Comparison of ENCODE assay signal across 8 mouse cellular contexts in genomic region chr7:12977682-12978389, GRCm38 (mm10). TPM values are rescaled to one million over a fixed set of nuclear protein-coding genes. Genes with fewer than 3 reads are reported as not detected.
A peak's percentile ranks its signal among the peaks of the same experiment; 100 is the strongest.
DNase-seq lines count a peak whose midpoint lies in the region; ATAC-seq and TF ChIP-seq lines count a peak whose summit lies in the region.

Zfp446 (plus strand) TSS chr7:12977848.

- DNase-seq in MEL (ENCODE audit: low read depth, low spot score), result peak; percentile 98
- peak; percentile 99 to 100 for DNase-seq in cerebellum, adult 2 months
- peak; percentile 99 for DNase-seq in forebrain, postnatal 0 days
- peak; percentile 98 for DNase-seq in heart, postnatal 4 days
- DNase-seq in layer of hippocampus, adult 8-10 months (ENCODE audit: low spot score in 2 of 2), result peak; percentile 99
- DNase-seq in ovary, adult 18-20 months (ENCODE audit: low spot score), result peak; percentile 98
- DNase-seq in thymus, postnatal 0 days (ENCODE audit: low spot score), result peak; percentile 98

- H3K27me3 ChIP-seq in MEL (ENCODE audit: control insufficient read depth in 1 of 2, insufficient read depth in 2 of 2, low read length in 2 of 2), result no peaks in the 10 kb centered on the region
- H3K27me3 ChIP-seq in cerebellum, adult 2 months (ENCODE audit: control insufficient read depth, insufficient read depth, low read length), result no peaks in the 10 kb centered on the region
- H3K27me3 ChIP-seq in forebrain, postnatal 0 days (ENCODE audit: insufficient read depth, low read length), result no peaks in the 10 kb centered on the region
- no peaks in the 10 kb centered on the region for H3K27me3 ChIP-seq in lung, embryonic 15.5 days

- TF ChIP-seq POLR2A in MEL (IDR thresholded peaks at IDR 0.05; ENCODE audit: control insufficient read depth in 1 of 2, insufficient read depth in 1 of 2, low read depth in 1 of 2, low read length in 2 of 2, poor library complexity in 1 of 2), result peak; percentile 10 to 72; a peak in 2 of 4 replicates
- peak; percentile 73 for TF ChIP-seq POLR2A in cerebellum, adult 2 months (IDR thresholded peaks at IDR 0.05; ENCODE audit: borderline replicate concordance, insufficient read depth, low read length)

- TF ChIP-seq CTCF in MEL (IDR thresholded peaks at IDR 0.05 in 2 of 3, conservative IDR thresholded peaks at IDR 0.05 in 1 of 3; ENCODE audit: control insufficient read depth in 1 of 3, insufficient read depth in 1 of 3, low read depth in 2 of 3, low read length in 3 of 3, poor library complexity in 1 of 3, severe bottlenecking in 1 of 3), result no peak
- TF ChIP-seq CTCF in cerebellum, adult 2 months (IDR thresholded peaks at IDR 0.05; ENCODE audit: borderline replicate concordance, insufficient read depth, low read depth, low read length), result no peak
- TF ChIP-seq CTCF in forebrain, postnatal 0 days (IDR thresholded peaks at IDR 0.05; ENCODE audit: low read depth), result no peak

- TF ChIP-seq EP300 in MEL (IDR thresholded peaks at IDR 0.05; ENCODE audit: low read depth in 1 of 2, low read length in 2 of 2), result no peak

- H3K4me1 ChIP-seq in MEL (ENCODE audit: control insufficient read depth in 1 of 2, insufficient read depth in 2 of 2, low read length in 2 of 2), result peaks cover 0 to 15% of the 10 kb centered on the region in 2 experiments; a peak in 2 of 4 replicates
- peaks cover 3% of the 10 kb centered on the region; the same call in 1 of the 2 replicates for H3K4me1 ChIP-seq in cerebellum, adult 2 months (ENCODE audit: control insufficient read depth, insufficient read depth, low read length)
- H3K4me1 ChIP-seq in forebrain, postnatal 0 days (ENCODE audit: insufficient read depth), result peaks cover 13% of the 10 kb centered on the region; the same call in 1 of the 2 replicates
- H3K4me1 ChIP-seq in lung, embryonic 15.5 days, result peaks cover 22% of the 10 kb centered on the region

- H3K27ac ChIP-seq in MEL (ENCODE audit: control insufficient read depth, low read depth, low read length), result peak within 1 kb of the TSS; percentile 88
- H3K27ac ChIP-seq in cerebellum, adult 2 months (ENCODE audit: insufficient read depth, low read length), result peak within 1 kb of the TSS; percentile 72
- H3K27ac ChIP-seq in forebrain, postnatal 0 days (ENCODE audit: low read depth, low read length), result peak within 1 kb of the TSS; percentile 86
- peak within 1 kb of the TSS; percentile 98 for H3K27ac ChIP-seq in lung, embryonic 15.5 days

- WGBS in cerebellum, adult 2 months, result 1% methylated on average over 49 of the region's 49 CpGs
- 1% methylated on average over 49 of the region's 49 CpGs for WGBS in forebrain, postnatal 0 days
- WGBS in lung, embryonic 15.5 days, result under 1% methylated on average over 49 of the region's 49 CpGs

- peak within 1 kb of the TSS; percentile 83 to 91 for H3K4me3 ChIP-seq in MEL (ENCODE audit: control insufficient read depth in 1 of 2, insufficient read depth in 1 of 2, low read depth in 2 of 2, low read length in 2 of 2)
- H3K4me3 ChIP-seq in cerebellum, adult 2 months (replicated peaks; ENCODE audit: insufficient read depth, low read depth, low read length), result peak within 1 kb of the TSS; percentile 59
- H3K4me3 ChIP-seq in forebrain, postnatal 0 days (ENCODE audit: low read depth, low read length), result peak within 1 kb of the TSS; percentile 50
- H3K4me3 ChIP-seq in lung, embryonic 15.5 days, result peak within 1 kb of the TSS; percentile 85

- peak within 1 kb of the TSS; percentile 88 for H3K9ac ChIP-seq in MEL (ENCODE audit: control insufficient read depth, low read depth, low read length, poor library complexity, severe bottlenecking)
- peak within 1 kb of the TSS; percentile 60 for H3K9ac ChIP-seq in forebrain, postnatal 0 days
- H3K9ac ChIP-seq in lung, embryonic 15.5 days, result peak within 1 kb of the TSS; percentile 67

- H3K79me2 ChIP-seq in MEL (ENCODE audit: control insufficient read depth, insufficient read depth, low read length, poor library complexity), result no peaks in the 10 kb centered on the region; the same call in none of the 2 replicates

- H3K4me2 ChIP-seq in forebrain, postnatal 0 days (ENCODE audit: low read depth), result peak within 1 kb of the TSS; percentile 60
- peak within 1 kb of the TSS; percentile 75 for H3K4me2 ChIP-seq in lung, embryonic 15.5 days

- peaks cover 0 to 11% of the 10 kb centered on the region in 2 experiments; a peak in 2 of 4 replicates for H3K36me3 ChIP-seq in MEL (ENCODE audit: control insufficient read depth in 1 of 2, insufficient read depth in 2 of 2, low read length in 2 of 2)
- 0 out of 2 replicates have a peak, but pooled peaks cover 3% of the 10 kb centered on the region for H3K36me3 ChIP-seq in forebrain, postnatal 0 days (ENCODE audit: insufficient read depth)
- H3K36me3 ChIP-seq in lung, embryonic 15.5 days, result 0 out of 2 replicates have a peak, but pooled peaks cover 3% of the 10 kb centered on the region

- peak; percentile 97 for ATAC-seq in forebrain, postnatal 0 days
- ATAC-seq in lung, embryonic 15.5 days (ENCODE audit: borderline replicate concordance, extremely low read depth, low FRiP score, low TSS enrichment), result peak; percentile 99

- TF ChIP-seq RAD21 in MEL (IDR thresholded peaks at IDR 0.05; ENCODE audit: low read depth, low read length), result no peak

- no peaks in the 10 kb centered on the region for H3K9me3 ChIP-seq in MEL (replicated peaks; ENCODE audit: insufficient read depth, low read length)
- H3K9me3 ChIP-seq in forebrain, postnatal 0 days (ENCODE audit: low read length), result no peaks in the 10 kb centered on the region
- H3K9me3 ChIP-seq in lung, embryonic 15.5 days, result no peaks in the 10 kb centered on the region

TF ChIP-seq in MEL, 35 proteins besides CTCF, POLR2A, EP300 and RAD21:
- TF ChIP-seq USF1 (IDR thresholded peaks at IDR 0.05; ENCODE audit: low read depth, low read length) (peak; percentile 11; the same call in 1 of the 2 replicates), MAX (IDR thresholded peaks at IDR 0.05; ENCODE audit: low read length) (peak; percentile 31; the same call in 1 of the 2 replicates), ETS1 (IDR thresholded peaks at IDR 0.05; ENCODE audit: low read depth, low read length) (peak; percentile 71), ZKSCAN1 (IDR thresholded peaks at IDR 0.05; ENCODE audit: low read depth, low read length) (no peak), MAFK (IDR thresholded peaks at IDR 0.05; ENCODE audit: borderline replicate concordance, low read depth, low read length) (no peak), JUND (IDR thresholded peaks at IDR 0.05; ENCODE audit: low read depth, low read length) (no peak), ELF1 (IDR thresholded peaks at IDR 0.05; ENCODE audit: low read depth, low read length) (peak; percentile 90), GABPA (IDR thresholded peaks at IDR 0.05; ENCODE audit: low read depth, low read length) (no peak), TBP (IDR thresholded peaks at IDR 0.05; ENCODE audit: low read depth, low read length) (peak; percentile 36; the same call in 1 of the 2 replicates), KAT2A (conservative IDR thresholded peaks at IDR 0.05; ENCODE audit: low read depth, low read length) (peak; percentile 63), TCF12 (IDR thresholded peaks at IDR 0.05; ENCODE audit: low read depth, low read length) (peak; percentile 58), MAZ (IDR thresholded peaks at IDR 0.05; ENCODE audit: low read depth, low read length) (peak; percentile 80), HCFC1 (IDR thresholded peaks at IDR 0.05; ENCODE audit: low read depth, low read length) (peak; percentile 92), USF2 (IDR thresholded peaks at IDR 0.05; ENCODE audit: borderline replicate concordance in 1 of 2, insufficient read depth in 1 of 2, low read depth in 1 of 2, low read length in 2 of 2) (no peak), CHD2 (IDR thresholded peaks at IDR 0.05; ENCODE audit: low read length) (peak; percentile 24; the same call in 1 of the 2 replicates), BHLHE40 (IDR thresholded peaks at IDR 0.05; ENCODE audit: borderline replicate concordance, low read depth, low read length) (no peak; the same call in 1 of the 2 replicates), ZC3H11A (IDR thresholded peaks at IDR 0.05; ENCODE audit: low read depth, low read length) (no peak), TAL1 (IDR thresholded peaks at IDR 0.05; ENCODE audit: low read length) (no peak), E2F4 (IDR thresholded peaks at IDR 0.05; ENCODE audit: borderline replicate concordance, low read depth, low read length) (no peak), POLR2AphosphoS5 (IDR thresholded peaks at IDR 0.05; ENCODE audit: borderline replicate concordance, low read depth, low read length) (no peak), MXI1 (IDR thresholded peaks at IDR 0.05; ENCODE audit: low read depth, low read length) (peak; percentile 75), RCOR1 (IDR thresholded peaks at IDR 0.05; ENCODE audit: low read depth, low read length) (0 out of 2 replicates have a peak, but pooled peaks have one; percentile 21), SIN3A (IDR thresholded peaks at IDR 0.05; ENCODE audit: low read length) (peak; percentile 96), NRF1 (IDR thresholded peaks at IDR 0.05; ENCODE audit: insufficient read depth, low read depth, low read length, poor library complexity, severe bottlenecking) (peak; percentile 83), NELFE (IDR thresholded peaks at IDR 0.05; ENCODE audit: low read depth, low read length) (peak; percentile 61), CHD1 (IDR thresholded peaks at IDR 0.05; ENCODE audit: low read depth, low read length) (no peak), MYC (IDR thresholded peaks at IDR 0.05; ENCODE audit: low read depth, low read length) (no peak; the same call in none of the 2 replicates), MEF2A (IDR thresholded peaks at IDR 0.05; ENCODE audit: extremely low read depth, insufficient replicate concordance, low read depth, low read length, poor library complexity, severe bottlenecking) (no peak), ZMIZ1 (IDR thresholded peaks at IDR 0.05; ENCODE audit: low read depth, low read length) (peak; percentile 57)
TF ChIP-seq in MEL: peak in this region for 16.

RNA-seq across cellular contexts. Expression of gene Zfp446, which starts in this region (rescaled TPM):
- total RNA-seq in MEL (2012; rRNA removed), result 3.4 TPM in 2 replicates
- 1 to 10 TPM in 1 of 2 experiments, not detected in 1; 4.9 TPM for polyA plus RNA-seq in MEL (2012; ENCODE audit: insufficient read depth in 1 of 2, insufficient read length in 2 of 2, low read depth in 1 of 2, low replicate concordance in 2 of 2, missing spikeins in 1 of 2)
- 13.8 and 16.0 TPM in 2 replicates for polyA plus RNA-seq in cerebellum, adult 2 months (2012; rRNA removed)
- 7.5 and 13.0 TPM in 2 replicates for total RNA-seq in forebrain, postnatal 0 days (2014; rRNA removed)
- 6.0 and 8.2 TPM in 2 replicates for polyA plus RNA-seq in forebrain, postnatal 0 days (2015; fragmentation: Nextera tagmentation; extraction: Ambion mirVana)
- 1 to 10 TPM; 3.3 to 4.3 TPM for total RNA-seq in heart, postnatal 4 days (2021)
- 10 to 100 TPM in 1 of 4 experiments, 1 to 10 TPM in 3; 7.5 to 10.8 (median 8.8) TPM for total RNA-seq in layer of hippocampus, adult 8-10 months (2022)
- polyA plus RNA-seq in lung, embryonic 15.5 days (2015; fragmentation: Nextera tagmentation; extraction: Ambion mirVana), result 9.7 and 10.5 TPM in 2 replicates
- 5.7 and 5.8 TPM in 2 replicates for polyA plus RNA-seq in thymus, postnatal 0 days (2015; fragmentation: Nextera tagmentation; extraction: Ambion mirVana)

Comparison
In these comparisons a context has a peak if more than half of its experiments do, and no peak if none do; other contexts are left out.
1. Peak in every context shown above with its lines: DNase-seq, ATAC-seq, H3K4me3 ChIP-seq and H3K27ac ChIP-seq.